Mouse (Mus musculus) CH12F3 (cell line): ENCODE results near the gene Gm20388.
"Not testable (repeated sequence)": the region's sequence is repeated elsewhere in the genome, so short reads cannot be mapped to it uniquely, and the experiment has no call there.

Experiments
- in situ Hi-C: fragments of 300-500 bp; cut with MboI; formaldehyde crosslinking; loops from 2 replicates; pipeline ENCODE4 v1.14.3; 2020; ENCODE audit warnings: low sequenced_read_pairs

Gene Gm20388

GRCm38 (mm10) chr8:123097786-123098584, 3187.3 kb downstream of the Gm20388 start:
- in situ Hi-C loops, result no loop called here

GRCm38 (mm10) chr8:123100288-123100687, 3189.6 kb downstream of the Gm20388 start:
- in situ Hi-C loops, result no loop called here

- in situ Hi-C loops, result no loop called here
Observed at GRCm38 (mm10) chr8:123101244-123101643, 3190.6 kb downstream of the Gm20388 start.

GRCm38 (mm10) chr8:123101735-123102685, 3191.4 kb downstream of the Gm20388 start, which contains the start of gene Rpl13:
Gene Rpl13, plus strand, starts transcription at chr8:123102350.
- in situ Hi-C loops, result no loop called here

GRCm38 (mm10) chr8:123102855-123103254, 3192.2 kb downstream of the Gm20388 start:
- in situ Hi-C loops, result not testable (repeated sequence)

- in situ Hi-C loops, result no loop called here
Observed at GRCm38 (mm10) chr8:123103285-123103684, 3192.6 kb downstream of the Gm20388 start.

GRCm38 (mm10) chr8:123104046-123104767, 3193.6 kb downstream of the Gm20388 start:
- in situ Hi-C loops, result no loop called here

- in situ Hi-C loops, result loop anchor here (5.0 kb wide), 1 partner anchor 97 kb away; no protein-coding TSS in a partner anchor
Observed at GRCm38 (mm10) chr8:123105553-123106326, 3195.1 kb downstream of the Gm20388 start.

- in situ Hi-C loops, result loop anchor here (5.0 kb wide), 1 partner anchor 96 kb away; no protein-coding TSS in a partner anchor
Observed at GRCm38 (mm10) chr8:123106531-123106930, 3195.9 kb downstream of the Gm20388 start.

- in situ Hi-C loops, result loop anchor here (5.0 kb wide), 1 partner anchor 94 kb away; no protein-coding TSS in a partner anchor
Observed at GRCm38 (mm10) chr8:123108010-123108409, 3197.4 kb downstream of the Gm20388 start.

GRCm38 (mm10) chr8:123108953-123109352, 3198.3 kb downstream of the Gm20388 start:
- in situ Hi-C loops, result loop anchor here (5.0 kb wide), 1 partner anchor 93 kb away; no protein-coding TSS in a partner anchor

- in situ Hi-C loops, result no loop called here
Observed at GRCm38 (mm10) chr8:123110649-123111048, 3200.0 kb downstream of the Gm20388 start.

GRCm38 (mm10) chr8:123112892-123113291, 3202.3 kb downstream of the Gm20388 start:
- in situ Hi-C loops, result no loop called here

GRCm38 (mm10) chr8:123113908-123114469, 3203.3 kb downstream of the Gm20388 start:
- in situ Hi-C loops, result no loop called here

GRCm38 (mm10) chr8:123114644-123115043, 3204.0 kb downstream of the Gm20388 start:
- in situ Hi-C loops, result no loop called here

- in situ Hi-C loops, result no loop called here
Observed at GRCm38 (mm10) chr8:123117127-123117731, 3206.6 kb downstream of the Gm20388 start, which contains the start of gene Cpne7. Gene Cpne7, plus strand, starts transcription at chr8:123117374.

- in situ Hi-C loops, result no loop called here
Observed at GRCm38 (mm10) chr8:123117744-123118143, 3207.1 kb downstream of the Gm20388 start.

GRCm38 (mm10) chr8:123122059-123122458, 3211.4 kb downstream of the Gm20388 start:
- in situ Hi-C loops, result no loop called here

- in situ Hi-C loops, result no loop called here
Observed at GRCm38 (mm10) chr8:123122670-123123069, 3212.0 kb downstream of the Gm20388 start.
